Mouse (Mus musculus) cerebellum, adult 11 months (tissue): ENCODE measurements around the gene Srxn1.

Experiments used
- DNase-seq: peaks from one replicate; pipeline ENCODE4 v3.0.0; 2022

The Srxn1 gene

DNA sequence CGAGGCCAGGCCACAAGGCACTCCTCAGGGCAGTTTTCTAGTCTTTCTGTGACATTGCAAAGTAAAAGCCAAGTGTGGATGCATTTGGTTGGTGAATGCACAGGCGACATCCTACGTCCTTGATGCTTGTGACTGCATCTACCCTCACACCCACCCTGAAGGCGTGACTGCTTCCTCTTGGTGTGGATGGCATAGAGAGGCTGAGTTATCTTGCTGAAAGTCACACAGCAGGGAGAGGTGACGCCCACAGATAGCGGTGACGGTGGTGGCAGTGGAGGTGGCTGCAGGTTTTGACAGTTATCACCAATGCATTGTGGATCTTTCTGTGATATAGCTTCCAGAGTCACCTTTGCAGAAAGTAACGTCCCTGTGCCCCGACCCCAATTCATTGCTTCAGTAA, 17.6 kb downstream of the Srxn1 start:
- DNase-seq, result no peak

DNA sequence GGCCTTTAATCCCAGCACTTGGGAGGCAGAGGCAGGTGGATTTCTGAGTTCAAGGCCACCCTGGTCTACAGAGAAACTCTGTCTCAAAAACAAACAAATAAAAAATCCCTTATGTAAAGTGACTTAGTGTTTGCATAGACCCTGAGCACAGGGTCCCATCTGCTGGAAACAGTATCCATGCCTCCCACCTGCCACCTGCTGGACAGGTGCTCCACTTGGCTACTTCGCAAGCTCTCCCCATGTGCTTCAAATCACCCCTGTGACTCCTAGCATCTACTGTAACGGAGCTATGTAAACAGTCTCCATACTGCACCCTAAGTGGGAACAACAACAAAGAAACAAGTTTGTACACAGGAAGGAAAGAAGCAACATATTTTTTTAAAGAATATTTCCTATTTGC, 23.3 kb downstream of the Srxn1 start:
- DNase-seq, result no peak

DNA sequence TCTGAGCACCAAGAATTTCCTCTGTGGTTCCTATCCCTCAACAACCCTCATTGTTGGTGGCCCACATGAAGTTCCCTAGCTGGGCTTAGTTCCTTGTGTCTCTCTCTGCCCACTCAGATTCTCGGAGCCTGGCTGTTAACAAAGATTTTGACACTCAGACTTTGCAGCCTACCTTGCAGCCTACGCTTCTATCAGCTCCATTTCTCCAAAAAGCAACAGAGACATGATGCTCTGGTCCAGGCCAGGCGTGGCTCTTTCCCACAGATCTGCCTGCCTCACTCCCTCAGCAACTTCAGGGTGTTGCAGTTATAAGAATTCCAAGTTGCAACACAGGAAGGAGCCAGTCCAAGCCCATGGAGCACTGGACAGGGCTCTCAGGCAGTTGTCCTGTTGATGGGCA, 24.5 kb downstream of the Srxn1 start:
- DNase-seq, result no peak

DNA sequence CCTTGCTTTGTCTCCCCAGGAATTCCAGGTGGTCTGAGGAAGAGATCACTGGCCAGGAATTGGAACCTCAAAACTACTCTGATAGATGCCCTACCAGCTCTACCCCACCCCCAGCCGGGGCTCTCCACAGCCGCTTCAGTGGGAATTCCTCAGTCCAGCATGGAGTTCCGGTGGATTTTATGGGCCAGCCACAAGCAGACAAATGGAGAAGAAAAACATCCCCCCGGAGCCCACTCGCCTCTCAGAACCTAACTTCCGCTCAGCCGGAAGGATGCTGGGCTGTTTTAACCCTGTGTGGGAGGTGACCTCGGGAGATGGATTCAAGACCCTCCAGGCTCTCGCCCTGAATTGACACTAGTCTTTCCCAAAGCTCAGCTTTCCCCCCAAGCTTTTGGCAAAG, 26.7 kb downstream of the Srxn1 start:
- DNase-seq, result no peak

DNA sequence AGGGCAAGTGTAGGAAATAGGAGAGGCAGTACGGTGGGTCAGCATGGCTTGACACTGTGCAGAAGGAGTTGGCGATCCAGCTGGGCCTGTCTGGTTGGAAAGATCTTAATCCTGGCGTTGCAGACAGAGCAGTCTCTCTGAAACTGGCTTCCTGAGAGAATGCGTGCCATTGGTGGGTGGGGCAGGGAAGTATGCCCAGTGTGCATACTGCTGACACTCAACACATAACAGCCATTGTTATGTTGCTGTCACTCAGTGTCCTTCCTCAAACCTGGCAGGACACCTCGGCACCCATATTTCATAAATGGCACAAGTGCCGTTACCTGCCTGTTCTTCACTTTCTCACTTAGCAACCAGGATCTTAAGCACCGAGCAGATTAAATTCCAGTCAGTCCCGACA, 27.4 kb downstream of the Srxn1 start:
- no peak for DNase-seq

DNA sequence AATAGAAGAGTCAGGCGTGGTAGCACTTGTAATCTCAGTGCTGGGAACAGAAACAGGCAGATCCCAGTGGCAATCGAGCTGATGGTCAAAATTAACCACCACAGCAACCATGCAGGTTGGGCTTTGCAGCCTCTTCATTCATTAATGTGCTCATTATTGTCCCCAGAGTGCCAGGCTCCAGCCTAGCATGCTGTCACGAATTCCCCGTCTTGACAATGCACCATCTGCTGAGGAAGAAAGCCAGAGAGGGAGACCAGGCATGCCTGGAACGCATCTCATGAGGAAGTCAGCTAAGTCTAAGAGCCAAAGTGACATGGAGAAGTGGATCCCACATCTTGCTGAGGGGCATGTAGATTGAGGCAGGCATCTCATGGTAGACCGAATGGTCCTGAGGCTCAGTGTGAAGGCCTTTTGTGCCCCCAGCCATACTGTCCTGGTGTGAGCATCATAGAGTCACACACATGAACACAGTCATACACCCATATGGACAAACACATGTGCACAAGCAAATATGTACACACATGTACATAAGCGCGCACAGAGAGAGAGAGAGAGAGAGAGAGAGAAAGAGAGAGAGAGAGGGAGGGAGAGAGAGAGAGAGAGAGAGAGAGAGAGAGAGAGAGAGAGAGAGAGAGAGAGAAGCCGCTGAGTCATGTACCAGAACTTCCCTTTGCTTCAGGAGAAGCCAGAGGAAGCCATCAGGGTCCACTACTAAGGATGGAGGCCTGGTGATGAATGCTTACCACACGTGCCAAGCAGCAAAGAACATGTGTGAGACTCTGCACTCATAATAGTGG, 34.1 kb downstream of the Srxn1 start:
- DNase-seq, result no peak

DNA sequence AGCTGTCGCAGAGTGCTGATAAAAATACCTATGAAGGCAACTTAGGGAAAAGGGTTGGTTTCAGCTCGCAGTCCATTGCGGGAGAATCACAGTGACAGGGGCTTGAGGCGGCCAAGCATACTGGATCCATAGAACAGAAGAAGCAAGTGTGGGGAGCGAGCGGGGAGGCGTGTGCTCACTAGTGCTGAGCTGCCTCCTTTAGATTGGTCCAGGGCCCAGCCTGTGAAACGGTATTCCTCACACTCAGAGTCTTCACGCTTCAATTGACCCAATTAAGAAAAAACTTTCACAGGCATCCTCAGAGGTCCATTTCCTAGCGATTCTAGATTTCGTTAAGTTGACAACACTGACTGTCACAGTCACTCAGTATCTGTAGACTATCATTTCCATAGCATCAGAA, 35.6 kb downstream of the Srxn1 start:
- DNase-seq, result no peak

DNA sequence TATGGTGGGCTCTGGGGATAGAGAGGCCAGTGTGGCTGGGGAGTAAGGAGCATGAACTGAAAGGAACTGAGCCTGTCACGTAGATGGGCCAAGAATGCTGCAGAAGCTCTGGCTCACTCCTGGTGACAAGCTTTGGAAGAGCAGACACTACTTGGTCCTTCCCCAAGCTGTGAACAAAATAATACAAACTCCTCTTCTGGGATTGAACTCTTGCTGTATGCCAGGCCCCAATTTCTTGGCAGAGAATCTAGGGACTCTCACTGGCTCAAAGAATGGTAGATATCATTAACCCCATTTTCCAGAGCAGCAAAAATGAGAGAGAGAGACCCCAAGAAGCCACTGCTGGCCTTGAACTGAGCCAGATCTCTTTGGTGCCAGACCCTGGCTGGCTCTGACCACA, 36.2 kb downstream of the Srxn1 start:
- DNase-seq, result no peak

DNA sequence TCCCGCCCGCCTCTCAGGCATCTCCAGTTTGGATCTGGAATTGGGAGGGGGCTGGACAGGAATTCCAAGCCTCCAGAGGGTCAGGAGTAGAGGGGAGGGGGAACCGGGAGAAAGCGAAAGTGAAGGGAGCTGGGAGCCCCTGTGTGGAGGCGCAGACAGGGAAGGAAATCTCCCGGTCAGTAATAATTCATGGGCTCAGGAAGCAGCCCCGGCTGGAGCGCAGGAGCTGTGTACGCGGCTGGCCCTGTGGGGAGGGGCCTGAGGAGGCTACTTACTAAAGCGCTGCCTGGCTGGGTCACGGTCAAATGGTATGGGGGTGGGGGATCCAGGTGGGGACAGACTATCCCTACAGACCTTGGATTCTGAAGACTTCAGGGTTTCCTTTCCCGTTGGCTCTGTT, 36.7 kb downstream of the Srxn1 start:
- DNase-seq, result no peak

DNA sequence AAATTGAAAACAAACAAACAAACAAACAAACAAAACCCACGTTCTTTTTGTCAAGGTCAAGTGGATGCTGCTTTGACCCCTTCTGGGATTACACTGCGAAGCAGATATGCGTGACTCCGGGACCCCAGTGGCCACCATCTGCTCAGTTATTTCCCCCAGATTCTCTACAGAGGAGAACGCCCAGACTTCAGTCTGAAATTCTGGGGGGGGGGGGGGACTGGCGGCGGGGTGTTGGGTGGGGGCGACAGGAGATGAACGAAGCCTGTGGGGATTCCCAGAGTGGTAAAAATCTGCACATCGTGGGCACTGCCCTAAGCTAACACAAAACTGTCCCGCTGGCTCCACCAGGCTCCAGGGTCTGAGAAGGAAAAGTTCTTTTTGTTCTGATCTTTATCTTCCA, 37.3 kb downstream of the Srxn1 start:
- DNase-seq, result no peak

DNA sequence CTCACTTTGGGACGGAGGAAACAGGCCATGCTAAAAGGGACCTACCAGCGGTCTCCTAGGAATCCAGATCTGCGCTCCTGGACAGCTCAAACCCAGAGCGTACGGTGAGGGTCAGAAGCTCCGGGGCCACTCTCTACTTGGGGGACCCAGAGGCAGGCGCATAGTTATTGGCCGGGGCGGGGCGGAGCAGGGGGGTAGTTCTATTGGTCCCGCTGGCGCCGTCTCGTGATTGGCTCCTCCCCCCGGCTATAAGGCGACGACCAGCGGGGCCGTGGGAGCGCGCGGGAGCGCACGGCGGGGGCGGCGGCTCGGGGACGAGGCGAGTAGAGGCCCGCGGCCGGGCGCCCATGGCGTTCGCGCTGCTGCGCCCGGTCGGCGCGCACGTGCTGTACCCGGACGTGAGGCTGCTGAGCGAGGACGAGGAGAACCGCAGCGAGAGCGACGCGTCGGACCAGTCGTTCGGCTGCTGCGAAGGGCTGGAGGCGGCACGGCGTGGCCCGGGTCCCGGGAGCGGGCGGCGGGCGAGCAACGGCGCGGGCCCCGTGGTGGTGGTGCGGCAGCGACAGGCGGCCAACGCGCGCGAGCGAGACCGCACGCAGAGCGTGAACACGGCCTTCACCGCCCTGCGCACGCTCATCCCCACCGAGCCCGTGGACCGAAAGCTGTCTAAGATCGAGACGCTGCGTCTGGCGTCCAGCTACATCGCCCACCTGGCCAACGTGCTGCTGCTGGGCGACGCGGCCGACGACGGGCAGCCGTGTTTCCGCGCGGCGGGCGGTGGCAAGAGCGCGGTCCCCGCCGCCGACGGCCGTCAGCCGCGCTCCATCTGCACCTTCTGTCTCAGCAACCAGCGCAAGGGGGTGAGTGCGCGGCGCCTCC, 38.2 kb downstream of the Srxn1 start, which contains the start of gene Tcf15:
Tcf15 (plus strand) TSS at position 283 of the 879 bp plus-strand sequence.
- DNase-seq, result no peak

DNA sequence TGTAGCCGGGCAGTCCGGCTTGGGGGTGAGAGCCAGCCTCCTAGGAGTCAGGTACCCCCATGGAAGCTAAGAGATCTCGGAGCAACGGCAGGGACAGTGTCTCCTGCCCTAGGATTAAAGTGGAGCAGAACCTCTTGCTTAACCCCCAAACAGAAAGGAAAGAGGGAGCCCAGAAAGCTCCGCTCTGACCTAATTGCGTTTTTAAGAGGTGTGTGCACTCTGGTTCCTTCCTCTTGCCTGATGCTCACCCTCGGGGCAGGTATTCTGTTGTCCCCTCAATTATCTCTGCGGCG, 38.8 kb downstream of the Srxn1 start:
- DNase-seq, result no peak

DNA sequence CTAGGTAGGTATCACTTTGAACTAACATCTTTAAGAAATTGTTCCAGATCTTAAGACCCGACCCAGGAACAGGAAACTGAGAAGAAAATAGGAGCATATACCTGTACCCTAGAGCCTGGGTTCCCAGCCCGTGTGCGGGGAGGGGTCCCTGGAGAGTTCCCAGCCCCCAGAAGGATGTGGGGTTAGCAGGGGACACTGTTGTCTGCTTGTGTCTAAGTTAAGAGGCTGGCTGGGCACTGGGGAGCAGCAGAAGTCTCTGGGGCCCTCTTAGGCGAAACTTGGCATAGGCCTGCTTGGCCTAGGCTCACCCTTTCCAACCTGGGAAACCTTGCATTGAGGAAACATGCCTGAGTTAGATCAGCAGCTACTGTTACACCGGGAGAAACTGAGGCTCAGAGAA, 39.2 kb downstream of the Srxn1 start:
- DNase-seq, result no peak

DNA sequence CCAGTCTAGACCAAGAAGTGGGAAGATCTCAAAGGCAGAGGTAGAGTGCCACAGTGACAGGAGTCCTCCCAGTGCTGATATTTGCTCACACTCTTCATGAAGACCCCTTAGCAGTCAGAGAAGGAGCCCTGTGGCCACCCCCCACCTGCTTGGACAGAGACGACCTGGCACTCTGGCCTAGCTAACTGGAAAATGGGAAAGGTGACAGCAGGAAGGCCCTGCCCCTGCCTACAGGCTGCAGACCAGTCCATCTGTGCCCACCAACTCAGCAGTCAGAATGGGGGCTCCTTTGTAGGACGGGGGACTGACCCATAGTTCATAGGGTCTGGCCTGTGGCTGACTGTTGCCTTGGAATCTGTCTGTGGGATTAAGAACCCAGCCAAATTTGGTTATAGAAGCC, 40.4 kb downstream of the Srxn1 start:
- no peak for DNase-seq

DNA sequence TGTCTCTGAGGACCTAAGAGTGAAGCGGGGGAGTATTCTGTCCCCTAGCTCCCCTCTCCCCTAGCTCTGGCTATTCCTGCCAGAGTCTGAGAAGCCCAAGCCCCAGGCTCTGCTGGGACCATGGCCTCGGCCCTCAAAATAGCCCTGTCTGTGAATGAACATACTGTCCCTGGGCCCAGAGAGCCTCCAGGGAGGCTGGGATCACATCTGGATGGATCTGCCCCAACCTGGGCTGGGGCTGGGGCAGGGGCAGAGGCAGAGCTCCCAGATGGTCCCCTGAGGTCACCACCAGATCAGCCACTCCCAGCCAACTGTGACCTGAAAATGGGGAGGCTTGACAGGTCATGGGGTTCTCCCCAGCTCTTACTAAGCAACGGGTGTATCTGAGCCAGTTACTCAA, 41.8 kb downstream of the Srxn1 start:
- DNase-seq, result no peak

DNA sequence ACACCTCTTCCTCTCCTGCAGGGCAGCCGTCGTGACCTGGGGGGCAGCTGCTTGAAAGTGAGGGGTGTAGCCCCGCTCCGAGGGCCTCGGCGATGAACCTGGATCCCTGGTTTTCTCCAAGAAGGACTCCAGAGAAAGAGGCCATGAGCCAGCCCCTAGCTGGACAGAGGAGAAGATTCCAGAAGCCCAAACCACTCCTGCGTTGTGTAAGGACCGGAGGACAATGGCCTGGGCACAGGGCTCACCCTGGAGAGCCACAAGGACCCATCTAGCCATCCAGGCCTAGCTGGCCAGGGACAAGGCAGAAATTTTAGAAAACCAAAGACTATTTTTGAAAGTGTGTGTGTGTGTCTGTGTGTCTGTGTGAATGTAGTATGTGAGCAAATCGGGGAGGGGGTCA, 43.4 kb downstream of the Srxn1 start:
- DNase-seq, result no peak

DNA sequence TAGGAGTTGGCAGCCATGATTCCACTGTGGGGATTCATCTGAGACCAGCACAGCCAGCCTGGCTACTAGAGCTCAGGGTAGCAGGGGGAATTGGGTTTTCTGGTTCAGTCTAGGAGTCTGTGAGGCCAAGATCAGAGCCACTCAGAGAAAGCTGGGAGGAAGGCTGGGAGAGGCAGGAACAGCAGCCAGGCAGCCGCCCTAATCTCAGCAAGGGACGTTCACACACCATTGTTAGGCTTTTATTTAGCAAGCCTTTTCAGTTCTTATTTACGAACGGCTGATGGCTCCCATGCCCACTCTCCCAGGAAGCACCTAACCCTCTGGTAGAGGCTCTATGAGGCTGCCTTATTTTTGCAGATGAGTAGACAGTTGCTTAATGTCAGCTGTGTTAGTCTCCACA, 44.6 kb downstream of the Srxn1 start:
- DNase-seq, result no peak

DNA sequence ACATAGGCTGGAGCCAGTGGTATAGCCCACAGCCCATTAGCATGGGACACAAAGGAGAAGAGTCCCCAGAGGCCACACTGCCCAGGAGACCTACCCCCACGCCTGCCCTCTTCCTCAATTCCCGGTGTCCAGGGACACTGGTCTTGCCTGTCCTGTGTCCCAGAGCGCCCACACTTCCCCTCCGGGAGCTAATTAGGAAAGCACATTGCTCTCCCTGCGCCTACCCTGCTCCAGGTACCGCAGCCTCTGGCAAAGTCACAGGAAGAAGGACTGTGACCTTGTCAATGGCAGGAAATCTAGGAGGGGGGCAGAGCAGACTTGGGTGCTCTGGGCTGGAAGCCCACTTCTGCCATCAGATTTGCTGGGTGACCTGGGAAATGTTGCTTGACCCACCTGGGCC, 45.1 kb downstream of the Srxn1 start:
- no peak for DNase-seq

DNA sequence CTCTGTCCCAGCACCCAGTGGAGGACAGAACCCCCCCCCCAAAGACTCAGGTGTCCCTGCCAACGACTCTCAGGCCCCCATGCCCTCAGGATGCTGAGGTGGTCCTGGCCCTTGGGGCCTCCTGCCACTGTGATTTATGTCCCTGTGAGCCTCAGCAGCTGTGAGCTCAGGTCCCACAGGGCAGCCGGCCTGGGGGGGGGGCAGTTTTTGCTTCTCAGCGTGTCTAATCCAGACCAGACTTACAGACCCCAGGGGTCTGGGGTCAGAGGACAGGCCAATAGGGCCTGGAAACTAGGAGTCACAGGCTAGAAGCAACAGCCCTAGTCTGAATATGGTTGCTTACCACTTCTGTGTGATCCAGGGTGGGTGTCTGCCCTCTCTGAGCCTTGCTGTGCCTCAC, 48.0 kb downstream of the Srxn1 start:
- DNase-seq, result no peak

DNA sequence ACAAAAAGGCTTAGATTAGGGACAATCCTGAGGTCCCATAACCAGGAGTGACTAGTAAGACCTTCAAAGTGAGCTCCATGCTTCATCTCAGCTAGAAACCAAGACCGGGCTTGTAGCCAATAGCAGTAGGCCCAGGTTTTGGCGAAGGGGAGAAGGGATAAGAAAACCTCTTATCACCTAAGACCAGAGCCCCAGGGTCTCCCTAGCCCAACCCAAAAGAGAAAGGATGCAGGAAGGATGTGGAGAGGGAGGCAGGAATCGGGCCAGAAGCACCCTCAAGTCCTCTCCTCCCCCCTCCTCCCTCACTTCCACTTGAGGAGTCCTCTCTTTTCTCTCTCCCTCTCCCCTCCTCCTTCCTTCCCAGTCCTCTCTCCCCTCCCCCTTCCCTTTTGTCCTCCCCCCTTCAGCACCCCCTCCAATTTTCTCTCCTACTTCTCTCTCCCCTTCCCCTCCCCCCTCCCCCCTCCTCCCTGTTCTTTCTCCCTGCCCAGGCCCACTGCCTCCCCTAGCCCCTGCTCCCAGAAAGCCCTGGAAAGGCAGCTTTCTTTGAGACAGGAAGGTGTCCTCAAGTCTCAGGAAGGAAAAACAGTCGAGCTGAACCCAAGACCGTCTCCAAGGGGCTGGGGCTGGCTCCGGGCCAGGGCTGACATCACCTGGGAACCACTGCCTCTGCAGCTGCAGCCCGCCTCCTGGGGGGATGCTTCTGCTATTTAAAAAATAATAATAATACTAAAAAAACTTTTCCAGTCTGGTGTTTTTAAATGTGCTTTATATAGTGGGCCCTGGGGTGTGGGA, 50.3 kb downstream of the Srxn1 start:
- no peak for DNase-seq

DNA sequence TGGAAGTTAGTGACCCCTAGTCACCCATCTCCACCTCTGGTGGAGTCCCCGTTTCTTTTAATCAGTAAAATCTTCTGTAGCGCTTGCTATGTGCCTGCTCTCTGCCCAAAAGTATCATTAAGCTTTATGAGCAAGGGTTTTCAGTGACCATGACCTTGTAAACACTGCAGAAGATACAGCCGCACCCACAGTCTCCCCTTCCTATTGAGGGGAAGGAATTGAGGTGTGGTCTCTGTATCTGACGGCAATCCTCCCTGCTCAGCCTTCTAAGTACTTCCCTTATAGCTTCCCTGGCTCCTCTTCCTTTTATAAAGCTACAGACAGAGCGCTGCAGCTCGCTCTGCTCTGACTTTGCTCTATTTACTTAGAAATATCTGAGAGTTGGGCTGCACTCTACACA, 51.2 kb downstream of the Srxn1 start:
- DNase-seq, result no peak

DNA sequence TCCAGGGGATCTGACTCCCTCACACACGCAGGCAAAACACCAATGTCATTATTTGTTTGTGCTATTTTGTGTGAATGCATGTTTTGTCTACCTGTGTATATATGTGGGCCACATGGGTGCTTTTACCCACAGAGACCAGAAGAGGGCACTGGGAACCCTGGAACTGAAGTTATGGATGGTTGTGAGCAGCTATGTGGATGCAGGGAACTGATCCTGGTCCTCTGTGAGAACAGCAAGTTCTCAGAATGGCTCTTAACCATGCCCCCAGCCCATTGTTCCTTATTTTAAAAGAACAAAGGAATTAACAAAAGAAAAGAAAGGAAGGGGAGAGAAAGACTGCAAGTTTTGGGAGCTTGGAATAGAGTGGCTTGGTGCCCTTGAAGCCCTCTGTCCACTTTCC, 54.2 kb downstream of the Srxn1 start:
- DNase-seq, result no peak
